Mouse (Mus musculus): ENCODE data around the gene Gsdmc4. TPM values are rescaled to one million over a fixed set of nuclear protein-coding genes. Genes with fewer than 3 reads are reported as not detected.
A peak's percentile ranks its signal among the peaks of the same experiment; 100 is the strongest.
"Not testable (repeated sequence)": the region's sequence is repeated elsewhere in the genome, so short reads cannot be mapped to it uniquely, and the experiment has no call there.

Gsdmc4 gene
- polyA plus RNA-seq, 1 experiment from 2014 or later: 0.28 TPM

GRCm38 (mm10) chr15:63909896-63910295, 2.2 kb downstream of the Gsdmc4 start:
- H3K27ac ChIP-seq; H3K27me3 ChIP-seq (replicated peaks); ATAC-seq; H3K9ac ChIP-seq; H3K9me3 ChIP-seq; H3K4me2 ChIP-seq (replicated peaks); H3K4me3 ChIP-seq (replicated peaks); H3K36me3 ChIP-seq; H3K4me1 ChIP-seq (replicated peaks): not testable (repeated sequence)

DNA sequence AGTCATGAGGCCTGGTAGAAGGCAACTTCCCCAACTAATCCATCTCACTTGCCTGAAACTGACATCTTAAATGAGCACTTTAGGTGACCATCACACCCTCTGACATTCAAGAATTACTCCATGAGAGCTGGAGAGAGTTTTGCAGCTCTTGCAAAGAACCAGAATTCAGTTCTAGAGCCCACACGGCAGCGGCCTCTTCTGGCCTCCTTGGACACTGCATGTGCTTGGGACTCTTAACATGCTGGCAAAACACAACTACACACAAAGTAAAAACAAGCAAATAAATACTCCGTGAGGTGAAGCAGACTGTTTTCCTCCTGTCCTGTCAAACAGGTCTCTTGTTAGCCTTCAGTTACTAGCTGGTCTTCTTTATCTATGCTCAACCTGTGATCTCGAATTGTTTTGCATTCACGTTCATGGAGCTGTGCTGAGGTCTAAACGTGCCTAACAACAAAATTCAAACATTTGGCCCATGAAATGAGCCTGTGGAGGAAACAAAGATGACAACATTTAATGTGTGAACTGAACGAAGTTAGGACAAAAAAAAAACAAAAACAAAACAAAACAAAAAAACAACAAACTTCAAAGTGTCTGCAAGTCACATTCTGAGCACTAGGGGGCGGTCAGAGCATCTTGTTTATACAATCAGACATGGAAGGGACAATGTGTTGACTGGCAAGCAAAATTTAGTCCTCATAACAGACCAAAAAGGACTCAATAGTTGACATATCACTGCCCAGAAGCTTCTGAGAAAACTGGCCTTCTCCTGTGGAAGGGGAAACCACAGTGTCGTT, 16.3 kb downstream of the Gsdmc4 start:
- not testable (repeated sequence) for H3K36me3 ChIP-seq; H3K27me3 ChIP-seq (replicated peaks); H3K9me3 ChIP-seq; ATAC-seq; H3K9ac ChIP-seq; H3K4me1 ChIP-seq (replicated peaks); H3K27ac ChIP-seq; H3K4me2 ChIP-seq (replicated peaks); H3K4me3 ChIP-seq (replicated peaks)
- WGBS: 36% methylated on average over 9 of the region's 9 CpGs

DNA sequence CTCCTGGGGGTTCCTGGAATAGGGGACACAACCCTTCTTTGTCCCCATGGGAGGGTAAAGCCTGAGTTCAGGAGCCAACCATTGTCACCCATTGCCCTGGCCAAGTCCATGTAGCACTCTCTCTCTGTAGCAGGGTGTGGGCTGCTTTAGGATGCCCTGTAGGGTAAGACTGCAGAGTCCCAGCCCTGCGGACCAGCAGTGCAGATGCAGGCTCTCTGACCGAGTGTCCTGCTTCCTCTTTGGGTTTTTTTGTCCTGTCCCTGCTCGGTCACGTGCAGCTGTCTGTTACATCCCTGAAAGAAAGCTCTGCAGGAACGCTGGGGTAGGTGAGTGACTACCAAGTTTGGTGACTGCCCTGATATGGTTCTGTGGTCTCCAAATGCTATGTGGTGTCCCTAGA, 23.7 kb downstream of the Gsdmc4 start:
- peak; percentile 35; the same call in 1 of the 2 replicates for ATAC-seq
- H3K4me2 ChIP-seq (replicated peaks); H3K4me1 ChIP-seq (replicated peaks); H3K9me3 ChIP-seq; H3K9ac ChIP-seq; H3K4me3 ChIP-seq (replicated peaks); H3K36me3 ChIP-seq; H3K27ac ChIP-seq; H3K27me3 ChIP-seq (replicated peaks): not testable (repeated sequence)
- 58% methylated on average over 5 of the region's 5 CpGs for WGBS

GRCm38 (mm10) chr15:63887949-63888348, 24.1 kb downstream of the Gsdmc4 start:
- not testable (repeated sequence) for H3K27ac ChIP-seq; H3K4me1 ChIP-seq (replicated peaks); H3K4me2 ChIP-seq (replicated peaks); H3K27me3 ChIP-seq (replicated peaks); H3K9ac ChIP-seq; H3K36me3 ChIP-seq; H3K4me3 ChIP-seq (replicated peaks); H3K9me3 ChIP-seq
- WGBS: no CpG with 5 or more reads among the region's 5 CpGs
- ATAC-seq: peak; percentile 39

DNA sequence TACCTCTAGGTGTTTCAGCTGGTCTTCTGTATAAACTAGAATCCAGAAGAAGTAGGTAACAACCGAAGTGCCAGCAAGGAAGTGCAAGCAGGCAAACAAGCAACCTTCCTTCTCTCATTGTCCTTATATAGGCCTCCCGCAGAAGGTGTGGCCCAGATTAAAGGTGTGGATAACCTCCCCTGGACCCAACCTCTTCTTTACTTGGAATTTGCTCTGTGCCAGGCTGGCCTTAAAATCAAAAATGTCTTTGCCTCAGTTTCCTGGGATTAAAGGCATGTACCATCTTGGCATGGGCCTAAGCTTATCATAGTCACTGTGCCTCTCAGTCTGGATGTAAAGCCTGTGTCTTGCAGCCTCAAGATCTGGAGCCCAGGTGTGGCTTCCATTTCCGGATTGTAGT, 33.6 kb downstream of the Gsdmc4 start, which contains the start of gene Gsdmc3:
TSS of gene Gsdmc3 (minus strand) at position 101 of the 400 bp plus-strand sequence.
- H3K4me2 ChIP-seq (replicated peaks); H3K27me3 ChIP-seq (replicated peaks); H3K4me3 ChIP-seq (replicated peaks); H3K27ac ChIP-seq; H3K36me3 ChIP-seq; H3K9ac ChIP-seq; H3K4me1 ChIP-seq (replicated peaks); ATAC-seq; H3K9me3 ChIP-seq: not testable (repeated sequence)
- 88% methylated on average over 1 of the region's 3 CpGs for WGBS

- not testable (repeated sequence) for H3K27me3 ChIP-seq (replicated peaks); H3K4me2 ChIP-seq (replicated peaks); H3K4me3 ChIP-seq (replicated peaks); H3K4me1 ChIP-seq (replicated peaks); H3K36me3 ChIP-seq; ATAC-seq; H3K27ac ChIP-seq; H3K9ac ChIP-seq; H3K9me3 ChIP-seq
Observed at GRCm38 (mm10) chr15:63876160-63876559, 35.9 kb downstream of the Gsdmc4 start.

- 48% methylated on average over 5 of the region's 5 CpGs for WGBS
- H3K4me2 ChIP-seq (replicated peaks); H3K4me3 ChIP-seq (replicated peaks); H3K27ac ChIP-seq; H3K36me3 ChIP-seq; H3K9ac ChIP-seq; H3K4me1 ChIP-seq (replicated peaks); H3K27me3 ChIP-seq (replicated peaks); ATAC-seq; H3K9me3 ChIP-seq: not testable (repeated sequence)
Observed at GRCm38 (mm10) chr15:63861965-63862364, 50.1 kb downstream of the Gsdmc4 start.

Other genes with a start within 250 kb of the Gsdmc4 start
- gene Gsdmc2, start 67.1 kb downstream of the Gsdmc4 start, polyA plus RNA-seq (2015; fragmentation: Nextera tagmentation; extraction: Ambion mirVana): 0.38 and 0.62 TPM in 2 replicates
- gene Gsdmc3, start 33.7 kb downstream of the Gsdmc4 start, polyA plus RNA-seq (2015; fragmentation: Nextera tagmentation; extraction: Ambion mirVana): 0.33 TPM in 1 of 2 replicates, not detected in the other
- gene Fam49b, start 148.2 kb upstream of the Gsdmc4 start, polyA plus RNA-seq (2015; fragmentation: Nextera tagmentation; extraction: Ambion mirVana): 57.3 and 61.4 TPM in 2 replicates

Data from intestine, embryonic 15.5 days (tissue).